Mouse (Mus musculus) cerebellum, adult 2 months (tissue): Measurements from ENCODE around the gene Olfr1238. TPM values are rescaled to one million over a fixed set of nuclear protein-coding genes. Genes with fewer than 3 reads are reported as not detected.

ENCODE experiments used
- DNase-seq, 2 experiments: peaks; one replicate each; pipeline ENCODE4 v3.0.0; 2021
- H3K27ac ChIP-seq: fragments of 200-500 bp; 2 replicates; pipeline ENCODE4 v1.5.1; 2012; ENCODE audit warnings: low read length, control low read depth, inconsistent platforms; ENCODE audit not compliant: insufficient read depth
- H3K27me3 ChIP-seq: fragments of 200-500 bp; 2 replicates; pipeline ENCODE4 v1.6.1; 2012; ENCODE audit warnings: inconsistent platforms, mild to moderate bottlenecking, low read length, moderate library complexity; ENCODE audit not compliant: control insufficient read depth, insufficient read depth
- H3K4me1 ChIP-seq: fragments of 200-500 bp; 2 replicates; pipeline ENCODE4 v1.6.1; 2011; ENCODE audit warnings: low read length; ENCODE audit not compliant: control insufficient read depth, insufficient read depth
- H3K4me3 ChIP-seq: fragments of 200-500 bp; replicated peaks from 2 replicates; pipeline ENCODE3; 2011; ENCODE audit warnings: mild to moderate bottlenecking, low read depth, low read length, control low read depth; ENCODE audit not compliant: insufficient read depth
- CTCF ChIP-seq: fragments of 200-500 bp; IDR thresholded peaks from 2 replicates; pipeline ENCODE4 v1.5.1; 2011; ENCODE audit warnings: low read depth, mild to moderate bottlenecking, control low read depth, low read length, moderate library complexity, borderline replicate concordance; ENCODE audit not compliant: insufficient read depth
- POLR2A ChIP-seq: fragments of 200-500 bp; IDR thresholded peaks from 2 replicates; pipeline ENCODE4 v1.6.1; 2011; ENCODE audit warnings: low read length, control low read depth, borderline replicate concordance; ENCODE audit not compliant: insufficient read depth
- WGBS: fragments of 180-500 bp; shearing (Covaris S2); methylation state at CpG from one replicate; pipeline ENCODE4 v1.1.7; 2018; 5-methylcytosine and 5-hydroxymethylcytosine counted together
- polyA plus RNA-seq: library from polyadenylated mRNA; depleted of rRNA; stranded (reverse); fragments of >200 nt; gene quantifications from 2 replicates; pipeline ENCODE4 v1.2.3, GENCODE M21; 2012; rRNA removed

The Olfr1238 gene
- polyA plus RNA-seq: not detected in 2 replicates

- no peaks in the 10 kb centered on the region for H3K4me1 ChIP-seq
- H3K4me3 ChIP-seq: no peak within 1 kb of the TSS
- no peak for DNase-seq
- WGBS: 84% methylated on average over 2 of the region's 2 CpGs
- TF ChIP-seq CTCF (no peak), POLR2A (no peak)
- no peaks in the 10 kb centered on the region for H3K27me3 ChIP-seq
- no peak within 1 kb of the TSS for H3K27ac ChIP-seq
These were observed at the start of gene Olfr1238 for GRCm38 (mm10) chr2:89409576-89409975. Olfr1238 (minus strand) TSS chr2:89409676.

- 81% methylated on average over 3 of the region's 3 CpGs for WGBS
- H3K27me3 ChIP-seq: no peaks in the 10 kb centered on the region; the same call in 1 of the 2 replicates
- no peak within 1 kb of the TSS for H3K27ac ChIP-seq
- no peak for DNase-seq
- TF ChIP-seq CTCF (no peak), POLR2A (no peak)
- no peak within 1 kb of the TSS for H3K4me3 ChIP-seq
- no peaks in the 10 kb centered on the region for H3K4me1 ChIP-seq
These were observed 33.4 kb upstream of the Olfr1238 start, which contains the start of gene Olfr1240 for GRCm38 (mm10) chr2:89442900-89443299. Olfr1240 (minus strand) TSS chr2:89443000.

DNA sequence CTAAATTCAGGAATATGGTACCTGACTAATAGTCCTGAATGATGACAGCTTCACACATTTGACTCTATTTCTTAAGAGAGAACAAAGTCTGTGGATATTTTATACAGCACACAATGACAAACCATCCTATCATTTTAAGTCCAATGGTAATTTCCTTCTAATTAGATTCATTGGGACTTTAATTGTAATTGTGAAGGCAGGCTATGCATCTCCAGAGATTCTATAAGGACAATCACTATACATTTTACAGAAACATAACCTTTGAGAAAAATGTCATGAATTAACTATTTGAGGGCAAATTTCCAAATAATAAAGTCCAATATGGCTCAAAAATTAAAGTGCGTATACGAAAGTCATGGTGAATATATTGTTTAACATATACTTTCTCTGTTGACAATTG, 10.8 kb upstream of the Olfr1238 start, which contains the start of gene Olfr1239:
Gene Olfr1239, minus strand, starts transcription at position 101 of the 400 bp plus-strand sequence.
- no peak within 1 kb of the TSS for H3K4me3 ChIP-seq
- no peak within 1 kb of the TSS for H3K27ac ChIP-seq
- 98% methylated on average over 2 of the region's 2 CpGs for WGBS
- TF ChIP-seq POLR2A (no peak), CTCF (no peak)
- H3K4me1 ChIP-seq: no peaks in the 10 kb centered on the region
- H3K27me3 ChIP-seq: no peaks in the 10 kb centered on the region
- no peak for DNase-seq

GRCm38 (mm10) chr2:89414557-89414956, 5.1 kb upstream of the Olfr1238 start:
- WGBS: 98% methylated on average over 1 of the region's 1 CpGs
- Histone ChIP-seq H3K4me1 (no peaks in the 10 kb centered on the region), H3K27ac (no peak overlapping the region), H3K4me3 (no peak overlapping the region), H3K27me3 (no peaks in the 10 kb centered on the region)
- TF ChIP-seq POLR2A (no peak), CTCF (no peak)
- DNase-seq: no peak

GRCm38 (mm10) chr2:89400882-89401281, 8.6 kb downstream of the Olfr1238 start:
- TF ChIP-seq CTCF (no peak), POLR2A (no peak)

DNA sequence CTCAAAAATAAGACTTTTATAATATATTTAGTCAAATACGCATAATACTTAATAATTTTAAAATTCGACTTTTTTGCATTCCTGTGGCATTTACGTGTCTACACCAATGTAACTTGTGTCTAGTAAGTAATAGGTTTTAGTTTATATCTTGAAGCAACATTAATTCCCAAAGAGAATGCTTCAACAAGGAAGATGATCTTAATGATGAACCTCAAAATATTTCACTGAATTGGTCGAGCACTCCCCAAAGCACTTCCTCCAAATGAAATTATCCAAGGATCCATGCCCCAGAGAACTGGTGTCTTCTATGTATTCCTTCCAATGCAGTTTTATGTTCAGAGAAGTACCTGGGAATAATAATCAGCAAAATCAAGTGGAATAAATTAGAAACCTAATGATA, 44.7 kb downstream of the Olfr1238 start, which contains the start of gene Olfr1234:
Gene Olfr1234, minus strand, starts transcription at position 101 of the 400 bp plus-strand sequence.
- H3K27me3 ChIP-seq: no peaks in the 10 kb centered on the region
- no peak for DNase-seq
- no peaks in the 10 kb centered on the region for H3K4me1 ChIP-seq
- no peak within 1 kb of the TSS for H3K27ac ChIP-seq
- H3K4me3 ChIP-seq: no peak within 1 kb of the TSS
- TF ChIP-seq CTCF (no peak), POLR2A (no peak)
- WGBS: 80% methylated on average over 4 of the region's 4 CpGs

More at GRCm38 (mm10) chr2:89400882-89401281, 8.6 kb downstream of the Olfr1238 start:
- no peak for DNase-seq
- H3K27me3 ChIP-seq: no peaks in the 10 kb centered on the region; the same call in 1 of the 2 replicates
- 86% methylated on average over 1 of the region's 1 CpGs for WGBS
- H3K4me3 ChIP-seq: no peak overlapping the region
- no peaks in the 10 kb centered on the region for H3K4me1 ChIP-seq
- no peak overlapping the region for H3K27ac ChIP-seq

Other genes with a start within 250 kb of the Olfr1238 start
- not detected in 2 replicates for gene Olfr1224-ps1, start 245.6 kb downstream of the Olfr1238 start, polyA plus RNA-seq
- not detected in 2 replicates for gene Olfr1225, start 235.0 kb downstream of the Olfr1238 start, polyA plus RNA-seq
- not detected in 2 replicates for gene Olfr1226, start 209.6 kb downstream of the Olfr1238 start, polyA plus RNA-seq
- not detected in 2 replicates for gene Olfr1228, start 155.6 kb downstream of the Olfr1238 start, polyA plus RNA-seq
- not detected in 2 replicates for gene Olfr1229, start 121.7 kb downstream of the Olfr1238 start, polyA plus RNA-seq
- gene Olfr1230, start 112.4 kb downstream of the Olfr1238 start, polyA plus RNA-seq: not detected in 2 replicates
- gene Olfr1231, start 102.6 kb downstream of the Olfr1238 start, polyA plus RNA-seq: not detected in 2 replicates
- not detected in 2 replicates for gene Olfr1232, start 80.0 kb downstream of the Olfr1238 start, polyA plus RNA-seq
- not detected in 2 replicates for gene Olfr1233, start 67.3 kb downstream of the Olfr1238 start, polyA plus RNA-seq
- gene Olfr1234, start 44.8 kb downstream of the Olfr1238 start, polyA plus RNA-seq: not detected in 2 replicates
- not detected in 2 replicates for gene Olfr1239, start 10.7 kb upstream of the Olfr1238 start, polyA plus RNA-seq
- gene Olfr1240, start 33.3 kb upstream of the Olfr1238 start, polyA plus RNA-seq: not detected in 2 replicates
- gene Olfr1241, start 77.5 kb upstream of the Olfr1238 start, polyA plus RNA-seq: not detected in 2 replicates
- gene Olfr1242, start 88.7 kb upstream of the Olfr1238 start, polyA plus RNA-seq: not detected in 2 replicates
- gene Olfr1243, start 121.8 kb upstream of the Olfr1238 start, polyA plus RNA-seq: not detected in 2 replicates
- not detected in 2 replicates for gene Olfr1245, start 168.8 kb upstream of the Olfr1238 start, polyA plus RNA-seq
- gene Olfr1246, start 183.5 kb upstream of the Olfr1238 start, polyA plus RNA-seq: not detected in 2 replicates
- 0.02 TPM in 1 of 2 replicates, not detected in the other for gene Olfr1247, start 204.5 kb upstream of the Olfr1238 start, polyA plus RNA-seq
- not detected in 2 replicates for gene Olfr1248, start 208.6 kb upstream of the Olfr1238 start, polyA plus RNA-seq
- not detected in 2 replicates for gene Olfr1249, start 225.3 kb upstream of the Olfr1238 start, polyA plus RNA-seq